Mouse (Mus musculus): ENCODE results near the gene Pex10.

DNA sequence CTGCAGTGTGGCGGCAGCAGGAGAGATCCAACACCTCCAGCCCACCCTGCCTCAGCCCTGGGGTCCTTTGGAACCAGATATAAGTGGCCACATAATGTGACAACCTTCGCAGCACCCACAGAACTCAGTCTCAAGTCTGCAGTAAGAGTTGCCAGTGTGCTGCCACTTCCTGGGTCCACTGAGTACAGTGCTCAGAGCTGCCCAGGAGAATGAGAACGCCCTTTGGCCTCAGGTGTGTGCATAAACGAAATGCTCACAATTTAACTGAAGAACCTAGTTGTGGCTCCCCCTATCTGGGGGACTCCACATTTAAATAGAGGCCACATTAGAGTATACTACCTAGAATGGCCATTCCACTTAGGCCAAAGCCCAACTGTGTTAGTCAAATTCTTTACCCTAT, 16.7 kb downstream of the Pex10 start:
- TF ChIP-seq CTCF (IDR thresholded peaks at IDR 0.05; ENCODE audit: insufficient read depth, low read depth, low read length) (no peak), POLR2A (IDR thresholded peaks at IDR 0.05; ENCODE audit: insufficient read depth, low read depth, low read length) (no peak)

Measured in olfactory bulb, adult 2 months (tissue).